Mouse (Mus musculus) neural tube, embryonic 11.5 days (tissue): ENCODE results near the gene Gcgr. TPM values are rescaled to one million over a fixed set of nuclear protein-coding genes. Genes with fewer than 3 reads are reported as not detected.

Source experiments
- ATAC-seq: fragments of 200-750 bp; cut with Nextera tagmentation; 2 replicates; pipeline ENCODE4 v1.8.0; 2017; ENCODE audit warnings: moderate number of reproducible peaks, mild to moderate bottlenecking, moderate TSS enrichment, moderate library complexity; ENCODE audit not compliant: insufficient read depth, low FRiP score, low TSS enrichment
- DNase-seq: peaks from one replicate; pipeline ENCODE4 v3.0.0-alpha.2; 2015; ENCODE audit warnings: low spot score
- H3K27ac ChIP-seq: fragments of 300-500 bp; sonication (generic); 2 replicates; pipeline ENCODE4 v1.5.1; 2014; ENCODE audit warnings: low read depth, mild to moderate bottlenecking, low read length
- H3K27me3 ChIP-seq: fragments of 300-500 bp; sonication (generic); 2 replicates; pipeline ENCODE4 v1.6.1; 2014; ENCODE audit warnings: mild to moderate bottlenecking, low read length, mixed read lengths; ENCODE audit not compliant: control insufficient read depth, insufficient read depth
- H3K36me3 ChIP-seq: fragments of 300-500 bp; sonication (generic); 2 replicates; pipeline ENCODE4 v1.6.1; 2014; ENCODE audit warnings: mild to moderate bottlenecking, low read length, moderate library complexity, mixed read lengths; ENCODE audit not compliant: control insufficient read depth, insufficient read depth
- H3K4me1 ChIP-seq: fragments of 300-500 bp; sonication (generic); 2 replicates; pipeline ENCODE4 v1.6.1; 2014; ENCODE audit warnings: low read length, mixed read lengths; ENCODE audit not compliant: control insufficient read depth, insufficient read depth
- H3K4me2 ChIP-seq: fragments of 300-500 bp; sonication (generic); 2 replicates; pipeline ENCODE4 v1.6.1; 2014; ENCODE audit warnings: low read depth, mild to moderate bottlenecking, moderate library complexity
- H3K4me3 ChIP-seq: fragments of 300-500 bp; sonication (generic); 2 replicates; pipeline ENCODE4 v1.5.1; 2014; ENCODE audit warnings: low read depth, low read length
- H3K9ac ChIP-seq: fragments of 300-500 bp; sonication (generic); 2 replicates; pipeline ENCODE4 v1.6.1; 2014; ENCODE audit warnings: mild to moderate bottlenecking, low read length
- H3K9me3 ChIP-seq: fragments of 300-500 bp; sonication (generic); 2 replicates; pipeline ENCODE4 v1.6.1; 2016; ENCODE audit warnings: low read length; ENCODE audit not compliant: control insufficient read depth
- WGBS: fragments of 180-500 bp; shearing (Covaris S2); extraction: QIAGEN DNeasy Blood & Tissue Kit; methylation state at CpG from one replicate; pipeline ENCODE4 v1.1.7; 2014; 5-methylcytosine and 5-hydroxymethylcytosine counted together
- polyA plus RNA-seq: library from polyadenylated mRNA; unstranded; fragments of >200 nt; fragmentation: Nextera tagmentation; extraction: Ambion mirVana; gene quantifications from 2 replicates; pipeline ENCODE4 v1.2.1, GENCODE M21; 2014

The Gcgr gene
- polyA plus RNA-seq, 1 experiment from 2014 or later = 0.19 TPM

DNA sequence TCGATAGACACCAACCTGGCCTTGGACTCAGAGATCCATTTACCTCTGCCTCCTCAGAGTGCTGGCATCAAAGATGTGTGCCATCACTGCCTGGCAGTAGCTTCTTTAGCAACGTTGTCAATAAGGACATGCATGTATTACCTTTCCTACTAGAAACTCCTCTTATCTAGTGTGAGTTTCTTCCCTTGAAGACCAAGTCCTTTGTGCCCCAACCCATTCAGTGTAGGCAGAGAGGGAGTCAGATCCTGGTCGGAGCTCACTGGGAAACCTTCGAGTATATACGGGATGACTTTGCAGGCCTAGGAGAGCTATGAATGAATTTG, 43.7 kb downstream of the Gcgr start:
- 48% methylated on average over 5 of the region's 5 CpGs for WGBS
- H3K4me3 ChIP-seq = peak overlapping the region; percentile 90
- H3K9ac ChIP-seq = peak overlapping the region; percentile 90
- no peak overlapping the region for H3K27ac ChIP-seq
- peaks cover 15% of the 10 kb centered on the region for H3K4me1 ChIP-seq
- peaks cover 26% of the 10 kb centered on the region for H3K36me3 ChIP-seq
- H3K27me3 ChIP-seq = no peaks in the 10 kb centered on the region
- H3K9me3 ChIP-seq = no peaks in the 10 kb centered on the region
- DNase-seq (no peak), ATAC-seq (no peak)
- peak overlapping the region; percentile 92 for H3K4me2 ChIP-seq

DNA sequence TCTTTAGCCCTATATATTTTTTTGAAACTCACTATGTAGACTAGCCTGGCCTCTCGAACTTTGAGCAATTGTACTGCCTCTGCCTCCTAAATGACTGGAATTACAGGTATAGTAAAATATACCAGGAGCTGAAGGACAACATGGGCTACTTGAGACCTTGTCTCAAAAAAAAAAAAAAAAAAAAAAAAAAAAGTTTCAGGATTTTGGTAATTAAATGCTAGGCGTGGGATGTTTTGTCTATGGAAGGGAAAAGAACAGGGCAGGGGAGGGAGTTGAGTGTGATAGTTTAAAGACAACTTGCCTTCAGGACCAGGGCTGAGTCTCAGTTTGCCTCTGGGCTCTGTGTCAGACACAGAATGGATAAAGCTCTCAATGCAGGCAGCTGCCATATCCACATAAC, 44.5 kb downstream of the Gcgr start:
- Histone ChIP-seq H3K4me2 (no peak overlapping the region; the same call in 1 of the 2 replicates), H3K9ac (no peak overlapping the region), H3K4me3 (peak overlapping the region; percentile 90; the same call in 1 of the 2 replicates), H3K27ac (no peak overlapping the region), H3K36me3 (peaks cover 25% of the 10 kb centered on the region), H3K27me3 (no peaks in the 10 kb centered on the region), H3K9me3 (no peaks in the 10 kb centered on the region), H3K4me1 (peaks cover 18% of the 10 kb centered on the region)
- ATAC-seq = no peak
- 74% methylated on average over 2 of the region's 2 CpGs for WGBS
- DNase-seq = no peak

DNA sequence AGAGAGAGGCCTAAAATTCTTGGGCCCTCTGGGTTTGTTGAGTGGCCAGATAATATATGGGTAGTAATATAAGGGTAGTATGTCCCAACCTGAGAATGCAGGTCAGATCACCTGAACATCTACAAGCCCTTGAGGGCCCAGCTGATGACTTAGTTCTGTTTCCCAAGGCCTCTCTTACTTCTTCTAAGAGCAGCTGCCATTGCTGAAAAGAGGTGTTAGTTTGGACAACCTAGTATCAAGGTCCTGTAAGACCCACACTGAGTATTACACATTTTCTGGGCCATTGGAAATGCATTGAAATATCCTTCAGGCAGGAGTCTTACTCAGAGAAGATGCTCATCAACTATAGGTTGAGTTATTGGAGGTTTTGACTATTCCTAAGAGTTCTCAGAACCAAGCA, 45.4 kb downstream of the Gcgr start:
- H3K27ac ChIP-seq = no peak overlapping the region
- DNase-seq = no peak
- no peak overlapping the region for H3K4me2 ChIP-seq
- no peaks in the 10 kb centered on the region for H3K27me3 ChIP-seq
- H3K9ac ChIP-seq = no peak overlapping the region
- H3K4me3 ChIP-seq = no peak overlapping the region
- ATAC-seq = no peak
- peaks cover 21% of the 10 kb centered on the region for H3K4me1 ChIP-seq
- no peaks in the 10 kb centered on the region for H3K9me3 ChIP-seq
- H3K36me3 ChIP-seq = peaks cover 20% of the 10 kb centered on the region

DNA sequence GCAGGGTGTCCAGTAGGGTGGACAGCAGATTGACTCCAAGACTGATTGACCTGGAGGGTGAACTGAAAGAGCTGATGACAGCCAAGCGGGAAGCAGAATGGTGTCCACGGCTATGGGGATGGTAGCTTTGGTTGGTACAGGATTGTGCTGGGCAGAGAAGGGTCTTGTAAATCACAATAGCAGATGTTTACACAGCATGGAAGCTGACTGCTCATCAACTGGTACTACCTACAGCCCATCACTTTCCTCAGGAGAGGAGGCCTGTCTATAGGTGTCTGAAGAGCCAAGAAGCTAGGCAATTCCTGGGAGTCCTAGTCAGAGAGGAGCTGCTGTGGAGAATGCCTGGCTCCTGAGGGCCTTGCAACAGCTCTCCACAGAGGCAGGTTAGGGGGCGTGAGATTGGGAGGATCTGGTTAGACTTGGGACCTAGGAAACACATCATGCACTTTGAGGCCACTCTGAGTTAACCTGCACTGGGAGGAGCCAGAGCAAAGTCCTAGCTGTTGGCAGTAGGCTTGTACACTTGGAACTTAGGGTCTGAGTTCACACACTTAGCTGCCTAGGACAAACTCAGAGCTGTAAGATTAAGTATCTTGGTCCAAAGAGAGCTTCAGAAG, 46.0 kb downstream of the Gcgr start:
- no peak for ATAC-seq
- DNase-seq = no peak
- no peak overlapping the region for H3K27ac ChIP-seq
- H3K9ac ChIP-seq = no peak overlapping the region
- H3K4me3 ChIP-seq = no peak overlapping the region
- H3K36me3 ChIP-seq = peaks cover 20% of the 10 kb centered on the region
- no peak overlapping the region for H3K4me2 ChIP-seq
- no peaks in the 10 kb centered on the region for H3K27me3 ChIP-seq
- peaks cover 18% of the 10 kb centered on the region for H3K4me1 ChIP-seq
- no peaks in the 10 kb centered on the region for H3K9me3 ChIP-seq
- WGBS = 87% methylated on average over 3 of the region's 3 CpGs

DNA sequence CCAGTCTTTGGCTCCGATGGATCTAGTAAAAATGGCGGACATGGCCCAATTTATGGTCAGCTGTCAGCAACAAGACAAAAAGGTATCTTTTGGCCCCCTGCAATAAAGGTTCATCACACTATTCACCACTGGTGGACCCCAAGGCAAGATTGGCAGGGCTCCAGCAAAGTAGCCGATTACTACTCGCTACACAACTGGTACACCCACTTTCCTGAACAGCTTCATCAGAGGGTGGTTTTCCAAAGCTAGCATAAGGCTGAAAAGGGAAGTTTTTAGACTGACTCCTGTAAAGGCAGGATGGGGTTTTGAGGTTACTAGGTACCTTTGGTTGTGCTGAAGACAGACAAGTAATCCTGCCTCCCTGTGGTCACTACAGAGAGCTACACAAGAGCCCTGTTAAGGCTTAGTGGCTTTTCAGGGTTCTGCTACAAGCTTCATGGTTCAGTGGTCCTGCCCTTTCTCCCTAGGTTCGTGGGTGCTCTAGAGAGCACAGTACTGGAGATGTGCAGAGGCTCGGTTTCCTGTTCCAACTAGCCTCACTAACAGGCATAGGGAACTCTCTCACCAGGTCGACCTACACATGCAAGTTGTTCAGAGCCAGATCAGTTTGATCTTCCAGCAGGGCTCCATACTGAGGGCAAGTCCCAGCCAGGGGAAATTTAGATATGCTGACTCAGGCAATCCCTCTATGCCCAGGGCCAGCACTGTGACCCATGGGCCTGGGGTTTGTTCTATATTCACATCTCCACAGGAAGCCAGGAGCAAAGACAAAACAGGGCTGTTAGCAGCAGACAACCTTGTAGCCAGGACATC, 46.9 kb downstream of the Gcgr start:
- DNase-seq (no peak), ATAC-seq (no peak)
- WGBS = 83% methylated on average over 7 of the region's 7 CpGs
- Histone ChIP-seq H3K4me2 (no peak overlapping the region), H3K27ac (no peak overlapping the region), H3K4me1 (peaks cover 13% of the 10 kb centered on the region), H3K9ac (no peak overlapping the region), H3K9me3 (no peaks in the 10 kb centered on the region), H3K4me3 (no peak overlapping the region), H3K36me3 (peaks cover 20% of the 10 kb centered on the region), H3K27me3 (no peaks in the 10 kb centered on the region)

DNA sequence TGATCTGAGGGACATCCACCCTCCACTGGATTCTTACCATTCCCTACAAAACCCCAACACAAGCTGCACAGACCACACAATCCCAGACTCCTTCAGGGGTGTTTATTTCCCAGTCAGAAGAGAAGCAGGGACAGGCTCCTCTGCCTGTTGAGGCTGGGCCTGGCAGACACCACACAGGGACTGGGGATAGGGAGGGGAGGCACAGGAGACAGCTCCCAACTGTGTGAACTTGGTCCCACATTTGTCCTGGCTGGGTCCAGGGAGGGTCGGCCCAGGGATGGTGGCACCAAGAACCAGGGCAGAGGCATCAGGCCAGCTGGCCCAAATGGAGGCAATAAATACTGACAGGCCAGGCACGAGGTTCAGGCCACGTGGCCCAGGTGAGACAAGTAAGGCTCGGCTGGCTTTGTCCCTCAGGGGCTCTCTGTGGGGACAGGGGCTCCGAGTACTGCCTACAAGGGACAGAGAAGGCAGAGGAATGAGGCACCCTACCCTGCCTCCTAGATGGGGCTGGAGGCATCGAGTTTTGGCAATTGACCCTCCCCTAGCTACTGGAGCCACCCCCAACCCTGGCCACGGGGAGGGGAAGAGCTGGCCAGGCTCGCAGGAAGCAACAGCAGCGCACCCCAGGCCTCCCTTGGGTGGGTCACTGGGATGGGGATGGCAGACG, 47.7 kb downstream of the Gcgr start:
- Histone ChIP-seq H3K4me3 (no peak overlapping the region), H3K27ac (no peak overlapping the region), H3K4me1 (peaks cover 13% of the 10 kb centered on the region), H3K36me3 (peaks cover 20% of the 10 kb centered on the region), H3K9me3 (no peaks in the 10 kb centered on the region), H3K27me3 (no peaks in the 10 kb centered on the region), H3K4me2 (no peak overlapping the region), H3K9ac (no peak overlapping the region)
- DNase-seq (no peak), ATAC-seq (no peak)
- 85% methylated on average over 10 of the region's 10 CpGs for WGBS

DNA sequence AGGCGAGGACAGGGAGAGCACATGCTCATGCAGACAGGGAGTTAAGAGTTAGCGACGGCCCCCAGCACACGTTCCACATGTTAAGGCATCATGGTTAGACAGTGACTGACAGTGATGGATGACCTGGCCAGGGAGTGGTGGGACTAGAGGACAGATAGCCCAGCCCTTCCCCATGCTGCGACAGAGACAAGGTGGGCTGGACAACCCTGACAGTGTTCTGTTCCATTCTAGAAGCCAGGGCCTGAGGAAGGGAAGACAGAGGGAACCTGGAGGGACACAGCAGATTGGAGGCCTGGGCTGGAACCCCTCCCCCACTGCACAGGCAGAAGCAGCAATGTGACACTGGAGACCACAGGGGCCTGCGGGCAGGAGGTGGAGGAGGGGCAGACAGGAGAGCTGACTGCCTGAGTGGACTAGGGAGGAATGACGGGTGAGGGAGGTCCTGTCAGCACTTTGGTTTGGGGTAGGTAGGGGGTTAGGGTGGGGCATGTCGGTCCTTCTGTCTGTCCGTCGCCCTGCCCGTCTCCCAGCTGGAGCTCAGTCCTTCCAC, 48.3 kb downstream of the Gcgr start:
- H3K4me3 ChIP-seq = no peak overlapping the region

DNA sequence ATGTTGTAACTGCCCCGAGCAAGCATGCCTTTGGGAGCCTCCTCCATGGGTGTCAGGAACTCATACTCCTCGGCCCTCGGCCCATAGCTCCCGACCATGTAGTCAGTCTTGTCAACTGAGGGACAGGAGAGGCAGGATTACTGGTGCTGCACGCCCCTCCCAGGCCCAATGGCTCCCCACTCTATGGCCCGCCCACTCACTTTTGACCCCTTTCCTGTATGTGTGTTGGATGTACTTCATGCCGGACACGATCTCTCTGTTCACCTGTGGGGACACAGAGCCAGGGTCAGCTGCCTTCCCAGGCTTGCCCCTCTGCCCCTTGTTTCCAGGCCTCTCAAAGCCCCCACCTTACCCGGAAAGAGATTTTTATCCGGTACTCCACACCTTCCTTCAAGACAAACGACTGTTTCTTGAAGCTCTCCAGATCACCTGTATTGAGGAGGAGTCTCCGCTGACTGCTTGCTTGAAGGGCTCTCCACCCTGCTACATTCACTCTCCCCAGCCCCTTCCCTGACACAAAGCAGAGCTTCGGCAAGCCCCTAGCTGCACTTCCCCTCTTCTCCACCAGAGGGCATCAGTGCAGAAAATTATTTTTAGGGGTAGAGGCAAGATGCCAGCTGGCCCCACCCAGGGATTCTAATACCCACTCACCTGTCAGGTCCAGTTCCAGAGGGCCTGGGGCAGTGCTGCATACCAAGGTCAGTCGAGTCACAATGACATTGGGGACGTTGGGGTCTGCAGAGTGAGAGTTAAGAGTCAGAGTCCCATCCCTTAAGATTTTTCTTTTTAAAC, 49.0 kb downstream of the Gcgr start:
- Histone ChIP-seq H3K27ac (no peak overlapping the region), H3K4me3 (peak overlapping the region; percentile 98), H3K4me2 (peak overlapping the region; percentile 96), H3K9me3 (peaks cover 3% of the 10 kb centered on the region; the same call in 1 of the 2 replicates), H3K9ac (no peak overlapping the region), H3K27me3 (no peaks in the 10 kb centered on the region), H3K4me1 (peaks cover 8% of the 10 kb centered on the region), H3K36me3 (peaks cover 23% of the 10 kb centered on the region)
- DNase-seq = peak; percentile 86
- 66% methylated on average over 15 of the region's 15 CpGs for WGBS
- no peak for ATAC-seq

More for the DNA sequence above, 48.3 kb downstream of the Gcgr start:
- no peak overlapping the region for H3K27ac ChIP-seq
- H3K4me1 ChIP-seq = peaks cover 13% of the 10 kb centered on the region
- H3K9ac ChIP-seq = peak overlapping the region; percentile 26; the same call in 1 of the 2 replicates
- no peaks in the 10 kb centered on the region for H3K27me3 ChIP-seq
- H3K4me2 ChIP-seq = no peak overlapping the region
- peaks cover 21% of the 10 kb centered on the region for H3K36me3 ChIP-seq
- peaks cover under 1% of the 10 kb centered on the region; the same call in 1 of the 2 replicates for H3K9me3 ChIP-seq
- no peak for ATAC-seq
- DNase-seq = no peak
- WGBS = 86% methylated on average over 11 of the region's 11 CpGs
